Mouse (Mus musculus) olfactory bulb, adult 2 months (tissue): ENCODE results near the gene Adcy9. TPM values are rescaled to one million over a fixed set of nuclear protein-coding genes. Genes with fewer than 3 reads are reported as not detected.

Experiments used
- H3K27ac ChIP-seq: fragments of 200-500 bp; 2 replicates; pipeline ENCODE4 v1.5.1; 2012; ENCODE audit warnings: low read depth, low read length; ENCODE audit not compliant: insufficient read depth
- H3K4me1 ChIP-seq: fragments of 200-500 bp; 2 replicates; pipeline ENCODE4 v1.6.1; 2012; ENCODE audit warnings: low read length; ENCODE audit not compliant: control insufficient read depth, insufficient read depth
- H3K4me3 ChIP-seq: fragments of 200-500 bp; 2 replicates; pipeline ENCODE4 v1.5.1; 2012; ENCODE audit warnings: mild to moderate bottlenecking, low read depth, low read length, moderate library complexity; ENCODE audit not compliant: insufficient read depth
- CTCF ChIP-seq: fragments of 200-500 bp; IDR thresholded peaks from 2 replicates; pipeline ENCODE4 v1.5.1; 2012; ENCODE audit warnings: low read depth, mild to moderate bottlenecking, low read length, moderate library complexity; ENCODE audit not compliant: insufficient read depth
- POLR2A ChIP-seq: fragments of 200-500 bp; IDR thresholded peaks from 2 replicates; pipeline ENCODE4 v1.6.1; 2012; ENCODE audit warnings: mild to moderate bottlenecking, low read depth, low read length, moderate library complexity; ENCODE audit not compliant: insufficient read depth
- WGBS: fragments of 180-500 bp; shearing (Covaris S2); methylation state at CpG from one replicate; pipeline ENCODE4 v1.1.7; 2018; 5-methylcytosine and 5-hydroxymethylcytosine counted together
- polyA plus RNA-seq: library from polyadenylated mRNA; stranded (reverse); fragments of >200 nt; gene quantifications from 2 replicates; pipeline ENCODE4 v1.2.4, GENCODE M21; 2012; ENCODE audit warnings: low replicate concordance; ENCODE audit not compliant: missing spikeins, insufficient read depth, insufficient read length

The Adcy9 gene
- polyA plus RNA-seq, 1 experiment: not detected

- Histone ChIP-seq H3K4me1 (0 out of 2 replicates have a peak, but pooled peaks cover 2% of the 10 kb centered on the region), H3K4me3 (no peak overlapping the region), H3K27ac (no peak overlapping the region)
- WGBS: 93% methylated on average over 2 of the region's 2 CpGs
- TF ChIP-seq CTCF: no peak
- no peak for TF ChIP-seq POLR2A
These were observed 104.8 kb downstream of the Adcy9 start for GRCm38 (mm10) chr16:4315352-4316093.

- Histone ChIP-seq H3K27ac (no peak overlapping the region), H3K4me1 (0 out of 2 replicates have a peak, but pooled peaks cover 2% of the 10 kb centered on the region)
- WGBS: 87% methylated on average over 4 of the region's 4 CpGs
These were observed 105.4 kb downstream of the Adcy9 start for GRCm38 (mm10) chr16:4314891-4315290.

GRCm38 (mm10) chr16:4312018-4312417 is 108.3 kb downstream of the Adcy9 start:
- no peak for TF ChIP-seq POLR2A
- no peak for TF ChIP-seq CTCF
- 83% methylated on average over 2 of the region's 2 CpGs for WGBS
- H3K4me3 ChIP-seq: no peak overlapping the region

More at GRCm38 (mm10) chr16:4314891-4315290, 105.4 kb downstream of the Adcy9 start:
- TF ChIP-seq POLR2A (no peak), CTCF (no peak)
- no peak overlapping the region for H3K4me3 ChIP-seq

GRCm38 (mm10) chr16:4311608-4312007 is 108.7 kb downstream of the Adcy9 start:
- no peak overlapping the region for H3K4me3 ChIP-seq
- H3K4me1 ChIP-seq: no peaks in the 10 kb centered on the region
- no peak for TF ChIP-seq CTCF
- no peak for TF ChIP-seq POLR2A
- H3K27ac ChIP-seq: no peak overlapping the region
- WGBS: 63% methylated on average over 2 of the region's 2 CpGs

More at GRCm38 (mm10) chr16:4312018-4312417, 108.3 kb downstream of the Adcy9 start:
- Histone ChIP-seq H3K27ac (no peak overlapping the region), H3K4me1 (no peaks in the 10 kb centered on the region)

- WGBS: 91% methylated on average over 4 of the region's 4 CpGs
- H3K4me1 ChIP-seq: no peaks in the 10 kb centered on the region
- no peak overlapping the region for H3K27ac ChIP-seq
- no peak overlapping the region for H3K4me3 ChIP-seq
- TF ChIP-seq CTCF (no peak), POLR2A (no peak)
These were observed 112.5 kb downstream of the Adcy9 start for GRCm38 (mm10) chr16:4307795-4308194.

- no peak for TF ChIP-seq POLR2A
- H3K4me1 ChIP-seq: no peaks in the 10 kb centered on the region
- WGBS: 72% methylated on average over 12 of the region's 12 CpGs
- no peak overlapping the region for H3K4me3 ChIP-seq
- no peak overlapping the region for H3K27ac ChIP-seq
These were observed 115.9 kb downstream of the Adcy9 start for GRCm38 (mm10) chr16:4304176-4304922.

- TF ChIP-seq CTCF (no peak), POLR2A (no peak)
- H3K4me1 ChIP-seq: no peaks in the 10 kb centered on the region
- H3K4me3 ChIP-seq: no peak overlapping the region
- no peak overlapping the region for H3K27ac ChIP-seq
- WGBS: 79% methylated on average over 5 of the region's 5 CpGs
These were observed 116.7 kb downstream of the Adcy9 start for GRCm38 (mm10) chr16:4303554-4303953.

- Histone ChIP-seq H3K4me1 (no peaks in the 10 kb centered on the region), H3K27ac (no peak overlapping the region), H3K4me3 (no peak overlapping the region)
- WGBS: 90% methylated on average over 7 of the region's 7 CpGs
- no peak for TF ChIP-seq POLR2A
- TF ChIP-seq CTCF: no peak
These were observed 120.0 kb downstream of the Adcy9 start for GRCm38 (mm10) chr16:4300280-4300679.

- WGBS: 81% methylated on average over 3 of the region's 3 CpGs
- TF ChIP-seq POLR2A (no peak), CTCF (no peak)
- Histone ChIP-seq H3K4me3 (no peak overlapping the region), H3K27ac (no peak overlapping the region), H3K4me1 (no peaks in the 10 kb centered on the region)
These were observed 127.0 kb downstream of the Adcy9 start for GRCm38 (mm10) chr16:4293259-4293658.

GRCm38 (mm10) chr16:4289507-4289906 is 130.8 kb downstream of the Adcy9 start:
- H3K4me3 ChIP-seq: no peak overlapping the region
- no peak for TF ChIP-seq CTCF
- no peak for TF ChIP-seq POLR2A

More at GRCm38 (mm10) chr16:4289507-4289906, 130.8 kb downstream of the Adcy9 start:
- Histone ChIP-seq H3K4me1 (no peaks in the 10 kb centered on the region), H3K27ac (no peak overlapping the region)
